Mouse (Mus musculus) MEL (cell line): ENCODE data around the gene Col18a1.

Experiments
- BHLHE40 ChIP-seq: IDR thresholded peaks from 2 replicates; pipeline ENCODE4 v1.6.1; 2012; ENCODE audit warnings: low read depth, mild to moderate bottlenecking, inconsistent platforms, low read length, improper control_type of control experiment, borderline replicate concordance
- MAX ChIP-seq: IDR thresholded peaks from 2 replicates; pipeline ENCODE4 v1.6.1; 2011; ENCODE audit warnings: low read length, improper control_type of control experiment
- ZC3H11A ChIP-seq: IDR thresholded peaks from 2 replicates; pipeline ENCODE4 v1.6.1; 2012; ENCODE audit warnings: low read depth, mild to moderate bottlenecking, inconsistent platforms, low read length, improper control_type of control experiment

GRCm38 (mm10) chr10:77206134-77206533, 39.8 kb upstream of the Col18a1 start:
- no peak for TF ChIP-seq ZC3H11A
- no peak for TF ChIP-seq MAX
- TF ChIP-seq BHLHE40, result no peak
